Mouse (Mus musculus) testis, adult 2 months (tissue): ENCODE measurements at regions not wholly inside any gene's neighbourhood (a gene's known extent, or its start where the extent isn't known, plus 50 kb on each side); places are given as distances from the start of the nearest gene placed in this dataset.

Source experiments
- H3K27ac ChIP-seq: fragments of 200-500 bp; 2 replicates; pipeline ENCODE4 v1.5.1; 2012; ENCODE audit warnings: low read depth, low read length; ENCODE audit not compliant: control insufficient read depth, insufficient read depth
- H3K27me3 ChIP-seq: fragments of 200-500 bp; 2 replicates; pipeline ENCODE4 v1.6.1; 2012; ENCODE audit warnings: mild to moderate bottlenecking, low read length, moderate library complexity; ENCODE audit not compliant: control insufficient read depth, insufficient read depth
- H3K36me3 ChIP-seq: fragments of 200-500 bp; 2 replicates; pipeline ENCODE4 v1.6.1; 2012; ENCODE audit warnings: mild to moderate bottlenecking, low read length; ENCODE audit not compliant: control insufficient read depth, insufficient read depth
- H3K4me1 ChIP-seq: fragments of 200-500 bp; 2 replicates; pipeline ENCODE4 v1.6.1; 2012; ENCODE audit warnings: low read length; ENCODE audit not compliant: control insufficient read depth, insufficient read depth
- H3K4me3 ChIP-seq: fragments of 200-500 bp; 2 replicates; pipeline ENCODE4 v1.5.1; 2012; ENCODE audit warnings: low read depth, mild to moderate bottlenecking, low read length, moderate library complexity, mixed read lengths; ENCODE audit not compliant: control insufficient read depth
- CTCF ChIP-seq: fragments of 200-500 bp; IDR thresholded peaks from 2 replicates; pipeline ENCODE4 v1.5.1; 2012; ENCODE audit warnings: low read depth, mild to moderate bottlenecking, inconsistent platforms, low read length, moderate library complexity; ENCODE audit not compliant: control insufficient read depth, insufficient read depth, insufficient replicate concordance
- POLR2A ChIP-seq: fragments of 200-500 bp; IDR thresholded peaks from 2 replicates; pipeline ENCODE4 v1.6.1; 2012; ENCODE audit warnings: low read depth, mild to moderate bottlenecking, inconsistent platforms, low read length, moderate library complexity; ENCODE audit not compliant: control insufficient read depth

GRCm38 (mm10) chr9:101410783-101411531 lies 159.4 kb upstream of the Ppp2r3a start:
- Histone ChIP-seq H3K27me3 (no peaks in the 10 kb centered on the region), H3K4me1 (peaks cover 4% of the 10 kb centered on the region; the same call in 1 of the 2 replicates), H3K27ac (no peak overlapping the region), H3K4me3 (no peak overlapping the region), H3K36me3 (no peaks in the 10 kb centered on the region)
- TF ChIP-seq POLR2A (no peak), CTCF (no peak)

GRCm38 (mm10) chr9:101410348-101410747 lies 158.8 kb upstream of the Ppp2r3a start:
- Histone ChIP-seq H3K27ac (no peak overlapping the region), H3K4me3 (no peak overlapping the region), H3K27me3 (no peaks in the 10 kb centered on the region), H3K4me1 (peaks cover 4% of the 10 kb centered on the region; the same call in 1 of the 2 replicates), H3K36me3 (no peaks in the 10 kb centered on the region)
- TF ChIP-seq CTCF (no peak), POLR2A (no peak)

GRCm38 (mm10) chr9:101408116-101408515 lies 156.5 kb upstream of the Ppp2r3a start:
- H3K36me3 ChIP-seq, result no peaks in the 10 kb centered on the region
- H3K4me3 ChIP-seq, result no peak overlapping the region
- no peak overlapping the region for H3K27ac ChIP-seq
- peaks cover 7% of the 10 kb centered on the region for H3K4me1 ChIP-seq
- no peaks in the 10 kb centered on the region for H3K27me3 ChIP-seq
- TF ChIP-seq CTCF (no peak), POLR2A (no peak)

GRCm38 (mm10) chr9:101407141-101407540 lies 155.5 kb upstream of the Ppp2r3a start:
- TF ChIP-seq CTCF (no peak), POLR2A (no peak)
- Histone ChIP-seq H3K27me3 (no peaks in the 10 kb centered on the region), H3K27ac (no peak overlapping the region), H3K36me3 (no peaks in the 10 kb centered on the region), H3K4me3 (no peak overlapping the region), H3K4me1 (peaks cover 7% of the 10 kb centered on the region)

- Histone ChIP-seq H3K4me3 (no peak overlapping the region; the same call in 1 of the 2 replicates), H3K27me3 (no peaks in the 10 kb centered on the region)
- TF ChIP-seq POLR2A (no peak), CTCF (no peak)
These were observed 153.0 kb upstream of the Ppp2r3a start for GRCm38 (mm10) chr9:101404441-101405081.

GRCm38 (mm10) chr9:101404034-101404433 lies 152.4 kb upstream of the Ppp2r3a start:
- Histone ChIP-seq H3K27me3 (no peaks in the 10 kb centered on the region), H3K27ac (no peak overlapping the region), H3K4me1 (peaks cover 3% of the 10 kb centered on the region), H3K36me3 (no peaks in the 10 kb centered on the region), H3K4me3 (no peak overlapping the region)
- TF ChIP-seq CTCF (no peak), POLR2A (no peak)

More at GRCm38 (mm10) chr9:101404441-101405081, 153.0 kb upstream of the Ppp2r3a start:
- H3K27ac ChIP-seq, result no peak overlapping the region
- H3K4me1 ChIP-seq, result peaks cover 3% of the 10 kb centered on the region
- H3K36me3 ChIP-seq, result no peaks in the 10 kb centered on the region

- Histone ChIP-seq H3K4me1 (peaks cover 3% of the 10 kb centered on the region), H3K36me3 (no peaks in the 10 kb centered on the region), H3K27ac (no peak overlapping the region), H3K27me3 (no peaks in the 10 kb centered on the region), H3K4me3 (no peak overlapping the region)
- TF ChIP-seq CTCF (no peak), POLR2A (no peak)
These were observed 151.1 kb upstream of the Ppp2r3a start for GRCm38 (mm10) chr9:101402544-101403194.
